Mouse (Mus musculus): ENCODE measurements around the gene Zswim5.

GRCm38 (mm10) chr4:116838999-116839398 lies 38.2 kb upstream of the Zswim5 start:
- no peak for TF ChIP-seq ZNF384 (IDR thresholded peaks at IDR 0.05; ENCODE audit: low read depth, low read length)
- TF ChIP-seq CHD2 (IDR thresholded peaks at IDR 0.05; ENCODE audit: low read depth, low read length), result no peak
- no peak for TF ChIP-seq ZC3H11A (IDR thresholded peaks at IDR 0.05; ENCODE audit: borderline replicate concordance, low read depth, low read length)
- TF ChIP-seq MAFK (IDR thresholded peaks at IDR 0.05; ENCODE audit: insufficient read depth, low read depth, low read length), result no peak
